Mouse (Mus musculus): Measurements from ENCODE around the gene Slc39a11. TPM values are rescaled to one million over a fixed set of nuclear protein-coding genes. Genes with fewer than 3 reads are reported as not detected.

Slc39a11 gene
- total and polyA plus RNA-seq, 3 experiments = 43.2 to 54.4 (median 51.0) TPM

- Histone ChIP-seq H3K9me3 (replicated peaks; ENCODE audit: low read length) (peaks cover 9% of the 10 kb centered on the region), H3K36me3 (replicated peaks in 1 of 2; ENCODE audit: control insufficient read depth in 1 of 2, insufficient read depth in 1 of 2, low read length in 1 of 2) (peaks cover 5 to 69% of the 10 kb centered on the region in 2 experiments), H3K27ac (ENCODE audit: insufficient read depth, low read depth) (no peak overlapping the region), H3K79me2 (replicated peaks; ENCODE audit: control insufficient read depth, extremely low read depth, insufficient read depth, poor library complexity, severe bottlenecking) (no peaks in the 10 kb centered on the region), H3K4me1 (ENCODE audit: control insufficient read depth in 1 of 2, insufficient read depth in 2 of 2) (peaks cover 0 to 6% of the 10 kb centered on the region in 2 experiments; a peak in 1 of 4 replicates), H3K4me3 (replicated peaks in 1 of 3; ENCODE audit: low read depth in 2 of 3, low read length in 2 of 3, poor library complexity in 1 of 3) (no peak overlapping the region), H3K9ac (ENCODE audit: insufficient read depth, low read depth) (no peak overlapping the region), H3K4me2 (ENCODE audit: insufficient read depth, low read depth, poor library complexity, severe bottlenecking) (no peak overlapping the region), H3K27me3 (replicated peaks) (no peaks in the 10 kb centered on the region)
- dilution Hi-C loops (cut with MboI; ENCODE audit: extremely low pct_ligation_motif_present, extremely low pct_unique_long_range_greater_than_20kb, low sequenced_read_pairs) = no loop called here
- DNase-seq (ENCODE audit: extremely low read depth) = no peak
- in situ Hi-C loops (cut with MboI; ENCODE audit: low pct_ligation_motif_present, low pct_unique_long_range_greater_than_20kb, low sequenced_read_pairs) = no loop called here
- TF ChIP-seq NELFE (IDR thresholded peaks at IDR 0.05; ENCODE audit: low read depth, low read length) (no peak), MEF2A (IDR thresholded peaks at IDR 0.05; ENCODE audit: borderline replicate concordance, low read depth, low read length) (no peak), MXI1 (IDR thresholded peaks at IDR 0.05; ENCODE audit: low read depth, low read length) (no peak), SMC3 (IDR thresholded peaks at IDR 0.05; ENCODE audit: low read depth, low read length) (no peak), SIN3A (IDR thresholded peaks at IDR 0.05; ENCODE audit: low read length) (no peak), JUND (conservative IDR thresholded peaks at IDR 0.05; ENCODE audit: low read depth, low read length) (no peak)
Observed at GRCm38 (mm10) chr11:113368046-113368445, 281.8 kb downstream of the Slc39a11 start.

GRCm38 (mm10) chr11:113366257-113367030 is 283.4 kb downstream of the Slc39a11 start:
- Histone ChIP-seq H3K9me3 (replicated peaks; ENCODE audit: low read length) (peaks cover 4% of the 10 kb centered on the region), H3K9ac (ENCODE audit: insufficient read depth, low read depth) (no peak overlapping the region), H3K27ac (ENCODE audit: insufficient read depth, low read depth) (no peak overlapping the region), H3K27me3 (replicated peaks) (no peaks in the 10 kb centered on the region), H3K4me3 (replicated peaks in 1 of 3; ENCODE audit: low read depth in 2 of 3, low read length in 2 of 3, poor library complexity in 1 of 3) (no peak overlapping the region), H3K4me1 (ENCODE audit: control insufficient read depth in 1 of 2, insufficient read depth in 2 of 2) (peaks cover 0 to 3% of the 10 kb centered on the region in 2 experiments; a peak in 1 of 4 replicates), H3K36me3 (replicated peaks in 1 of 2; ENCODE audit: control insufficient read depth in 1 of 2, insufficient read depth in 1 of 2, low read length in 1 of 2) (peaks cover 5 to 69% of the 10 kb centered on the region in 2 experiments), H3K79me2 (replicated peaks; ENCODE audit: control insufficient read depth, extremely low read depth, insufficient read depth, poor library complexity, severe bottlenecking) (no peaks in the 10 kb centered on the region), H3K4me2 (ENCODE audit: insufficient read depth, low read depth, poor library complexity, severe bottlenecking) (no peak overlapping the region)
- DNase-seq (ENCODE audit: extremely low read depth) = no peak
- dilution Hi-C loops (cut with MboI; ENCODE audit: extremely low pct_ligation_motif_present, extremely low pct_unique_long_range_greater_than_20kb, low sequenced_read_pairs) = no loop called here
- TF ChIP-seq CHD2 (IDR thresholded peaks at IDR 0.05; ENCODE audit: low read length) (no peak), MAFK (IDR thresholded peaks at IDR 0.05; ENCODE audit: insufficient replicate concordance, low read length) (no peak), E2F4 (IDR thresholded peaks at IDR 0.05; ENCODE audit: insufficient replicate concordance, low read depth, low read length) (no peak), POLR2AphosphoS2 (IDR thresholded peaks at IDR 0.05; ENCODE audit: low read depth, low read length) (no peak), NELFE (IDR thresholded peaks at IDR 0.05; ENCODE audit: low read depth, low read length) (no peak), POLR2A (IDR thresholded peaks at IDR 0.05; ENCODE audit: low read depth, low read length) (no peak), MYC (IDR thresholded peaks at IDR 0.05; ENCODE audit: low read depth, low read length) (no peak), RAD21 (IDR thresholded peaks at IDR 0.05; ENCODE audit: low read depth, low read length) (no peak), NRF1 (IDR thresholded peaks at IDR 0.05; ENCODE audit: low read depth, low read length) (no peak), ZC3H11A (IDR thresholded peaks at IDR 0.05; ENCODE audit: low read depth, low read length) (no peak), UBTF (IDR thresholded peaks at IDR 0.05; ENCODE audit: low read depth, low read length) (no peak), ETS1 (conservative IDR thresholded peaks at IDR 0.05; ENCODE audit: low read depth, low read length) (no peak), TCF12 (IDR thresholded peaks at IDR 0.05; ENCODE audit: low read depth, low read length) (no peak), JUN (IDR thresholded peaks at IDR 0.05; ENCODE audit: insufficient read depth, low read depth, low read length) (no peak), MAZ (IDR thresholded peaks at IDR 0.05; ENCODE audit: low read depth, low read length) (no peak)
- in situ Hi-C loops (cut with MboI; ENCODE audit: low pct_ligation_motif_present, low pct_unique_long_range_greater_than_20kb, low sequenced_read_pairs) = no loop called here

Measured in CH12.LX (cell line).